Mouse (Mus musculus): ENCODE results near the gene Fam198b. TPM values are rescaled to one million over a fixed set of nuclear protein-coding genes. Genes with fewer than 3 reads are reported as not detected.

Gene Fam198b
- total and polyA plus RNA-seq, 3 experiments: 1.5 to 3.1 TPM; not detected in 1

GRCm38 (mm10) chr3:79841475-79841874, 42.9 kb upstream of the Fam198b start:
- DNase-seq (ENCODE audit: low read depth, low spot score): no peak
- H3K27ac ChIP-seq (ENCODE audit: control insufficient read depth, low read depth, low read length): no peak overlapping the region
- H3K9ac ChIP-seq (ENCODE audit: control insufficient read depth, low read depth, low read length, poor library complexity, severe bottlenecking): no peak overlapping the region
- H3K4me3 ChIP-seq (ENCODE audit: control insufficient read depth in 1 of 2, insufficient read depth in 1 of 2, low read depth in 2 of 2, low read length in 2 of 2): no peak overlapping the region
- no peaks in the 10 kb centered on the region for H3K9me3 ChIP-seq (replicated peaks; ENCODE audit: insufficient read depth, low read length)
- peaks cover 5 to 14% of the 10 kb centered on the region in 2 experiments for H3K4me1 ChIP-seq (ENCODE audit: control insufficient read depth in 1 of 2, insufficient read depth in 2 of 2, low read length in 2 of 2)
- no peaks in the 10 kb centered on the region for H3K79me2 ChIP-seq (ENCODE audit: control insufficient read depth, insufficient read depth, low read length, poor library complexity)
- no peaks in the 10 kb centered on the region; a peak in 1 of 4 replicates for H3K27me3 ChIP-seq (ENCODE audit: control insufficient read depth in 1 of 2, insufficient read depth in 2 of 2, low read length in 2 of 2)
- TF ChIP-seq GATA1 (IDR thresholded peaks at IDR 0.05; ENCODE audit: low read depth, low read length) (no peak), POLR2AphosphoS5 (IDR thresholded peaks at IDR 0.05; ENCODE audit: borderline replicate concordance, low read depth, low read length) (no peak), MYB (IDR thresholded peaks at IDR 0.05; ENCODE audit: low read depth, low read length) (no peak), BHLHE40 (IDR thresholded peaks at IDR 0.05; ENCODE audit: borderline replicate concordance, low read depth, low read length) (no peak), ETS1 (IDR thresholded peaks at IDR 0.05; ENCODE audit: low read depth, low read length) (no peak)
- peaks cover 0 to 14% of the 10 kb centered on the region in 2 experiments; a peak in 2 of 4 replicates for H3K36me3 ChIP-seq (ENCODE audit: control insufficient read depth in 1 of 2, insufficient read depth in 2 of 2, low read length in 2 of 2)

- DNase-seq (ENCODE audit: low read depth, low spot score): no peak
- H3K9ac ChIP-seq (ENCODE audit: control insufficient read depth, low read depth, low read length, poor library complexity, severe bottlenecking): no peak overlapping the region
Observed at GRCm38 (mm10) chr3:79842165-79842564, 42.2 kb upstream of the Fam198b start.

GRCm38 (mm10) chr3:79842616-79843016, 41.7 kb upstream of the Fam198b start:
- H3K4me3 ChIP-seq (ENCODE audit: control insufficient read depth in 1 of 2, insufficient read depth in 1 of 2, low read depth in 2 of 2, low read length in 2 of 2): no peak overlapping the region
- H3K27ac ChIP-seq (ENCODE audit: control insufficient read depth, low read depth, low read length): no peak overlapping the region
- H3K9me3 ChIP-seq (replicated peaks; ENCODE audit: insufficient read depth, low read length): no peaks in the 10 kb centered on the region
- peaks cover 9 to 19% of the 10 kb centered on the region in 2 experiments for H3K4me1 ChIP-seq (ENCODE audit: control insufficient read depth in 1 of 2, insufficient read depth in 2 of 2, low read length in 2 of 2)
- H3K79me2 ChIP-seq (ENCODE audit: control insufficient read depth, insufficient read depth, low read length, poor library complexity): no peaks in the 10 kb centered on the region
- no peak overlapping the region for H3K9ac ChIP-seq (ENCODE audit: control insufficient read depth, low read depth, low read length, poor library complexity, severe bottlenecking)
- DNase-seq (ENCODE audit: low read depth, low spot score): no peak
- H3K36me3 ChIP-seq (ENCODE audit: control insufficient read depth in 1 of 2, insufficient read depth in 2 of 2, low read length in 2 of 2): peaks cover 0 to 18% of the 10 kb centered on the region in 2 experiments; a peak in 2 of 4 replicates
- TF ChIP-seq RCOR1 (IDR thresholded peaks at IDR 0.05; ENCODE audit: low read depth, low read length): no peak
- TF ChIP-seq MAZ (IDR thresholded peaks at IDR 0.05; ENCODE audit: low read depth, low read length): no peak
- no peak for TF ChIP-seq NRF1 (IDR thresholded peaks at IDR 0.05; ENCODE audit: insufficient read depth, low read depth, low read length, poor library complexity, severe bottlenecking)
- no peak for TF ChIP-seq UBTF (IDR thresholded peaks at IDR 0.05; ENCODE audit: borderline replicate concordance, insufficient read depth, low read depth, low read length)
- TF ChIP-seq MAFK (IDR thresholded peaks at IDR 0.05; ENCODE audit: borderline replicate concordance, low read depth, low read length): no peak
- TF ChIP-seq ZMIZ1 (IDR thresholded peaks at IDR 0.05; ENCODE audit: low read depth, low read length): no peak
- no peak for TF ChIP-seq CHD2 (IDR thresholded peaks at IDR 0.05; ENCODE audit: low read length)
- no peak for TF ChIP-seq MYB (IDR thresholded peaks at IDR 0.05; ENCODE audit: low read depth, low read length)
- H3K27me3 ChIP-seq (ENCODE audit: control insufficient read depth in 1 of 2, insufficient read depth in 2 of 2, low read length in 2 of 2): no peaks in the 10 kb centered on the region; a peak in 1 of 4 replicates

More at GRCm38 (mm10) chr3:79842165-79842564, 42.2 kb upstream of the Fam198b start:
- H3K27me3 ChIP-seq (ENCODE audit: control insufficient read depth in 1 of 2, insufficient read depth in 2 of 2, low read length in 2 of 2): no peaks in the 10 kb centered on the region; a peak in 1 of 4 replicates
- peaks cover 0 to 18% of the 10 kb centered on the region in 2 experiments; a peak in 2 of 4 replicates for H3K36me3 ChIP-seq (ENCODE audit: control insufficient read depth in 1 of 2, insufficient read depth in 2 of 2, low read length in 2 of 2)
- H3K27ac ChIP-seq (ENCODE audit: control insufficient read depth, low read depth, low read length): no peak overlapping the region
- peaks cover 9 to 18% of the 10 kb centered on the region in 2 experiments for H3K4me1 ChIP-seq (ENCODE audit: control insufficient read depth in 1 of 2, insufficient read depth in 2 of 2, low read length in 2 of 2)
- no peak overlapping the region for H3K4me3 ChIP-seq (ENCODE audit: control insufficient read depth in 1 of 2, insufficient read depth in 1 of 2, low read depth in 2 of 2, low read length in 2 of 2)
- no peaks in the 10 kb centered on the region for H3K9me3 ChIP-seq (replicated peaks; ENCODE audit: insufficient read depth, low read length)
- H3K79me2 ChIP-seq (ENCODE audit: control insufficient read depth, insufficient read depth, low read length, poor library complexity): no peaks in the 10 kb centered on the region
- TF ChIP-seq EP300 (IDR thresholded peaks at IDR 0.05; ENCODE audit: low read depth in 1 of 2, low read length in 2 of 2): no peak
- no peak for TF ChIP-seq CHD1 (IDR thresholded peaks at IDR 0.05; ENCODE audit: low read depth, low read length)
- TF ChIP-seq USF1 (IDR thresholded peaks at IDR 0.05; ENCODE audit: low read depth, low read length): no peak
- no peak for TF ChIP-seq POLR2A (IDR thresholded peaks at IDR 0.05; ENCODE audit: control insufficient read depth in 1 of 2, insufficient read depth in 1 of 2, low read depth in 1 of 2, low read length in 2 of 2, poor library complexity in 1 of 2)
- TF ChIP-seq ELF1 (IDR thresholded peaks at IDR 0.05; ENCODE audit: low read depth, low read length): no peak
- TF ChIP-seq NELFE (IDR thresholded peaks at IDR 0.05; ENCODE audit: low read depth, low read length): no peak
- TF ChIP-seq BHLHE40 (IDR thresholded peaks at IDR 0.05; ENCODE audit: borderline replicate concordance, low read depth, low read length): no peak
- TF ChIP-seq ZMIZ1 (IDR thresholded peaks at IDR 0.05; ENCODE audit: low read depth, low read length): no peak
- TF ChIP-seq E2F4 (IDR thresholded peaks at IDR 0.05; ENCODE audit: borderline replicate concordance, low read depth, low read length): no peak
- no peak for TF ChIP-seq CTCF (IDR thresholded peaks at IDR 0.05 in 2 of 3, conservative IDR thresholded peaks at IDR 0.05 in 1 of 3; ENCODE audit: control insufficient read depth in 1 of 3, insufficient read depth in 1 of 3, low read depth in 2 of 3, low read length in 3 of 3, poor library complexity in 1 of 3, severe bottlenecking in 1 of 3)
- TF ChIP-seq ETS1 (IDR thresholded peaks at IDR 0.05; ENCODE audit: low read depth, low read length): no peak
- TF ChIP-seq ZNF384 (IDR thresholded peaks at IDR 0.05; ENCODE audit: low read depth, low read length): no peak
- TF ChIP-seq TAL1 (IDR thresholded peaks at IDR 0.05; ENCODE audit: low read length): no peak
- no peak for TF ChIP-seq MXI1 (IDR thresholded peaks at IDR 0.05; ENCODE audit: low read depth, low read length)

All from MEL (cell line).